Mouse (Mus musculus) lung, postnatal 36 days (tissue): Measurements from ENCODE around the gene Clk3.

Source experiments
- DNase-seq: peaks from one replicate; pipeline ENCODE4 v3.0.0; 2022; ENCODE audit warnings: mixed read lengths

The Clk3 gene

GRCm38 (mm10) chr9:57769539-57770069, 3.9 kb upstream of the Clk3 start:
- DNase-seq: no peak

- no peak for DNase-seq
Observed at GRCm38 (mm10) chr9:57767231-57767630, 1.6 kb upstream of the Clk3 start.

DNA sequence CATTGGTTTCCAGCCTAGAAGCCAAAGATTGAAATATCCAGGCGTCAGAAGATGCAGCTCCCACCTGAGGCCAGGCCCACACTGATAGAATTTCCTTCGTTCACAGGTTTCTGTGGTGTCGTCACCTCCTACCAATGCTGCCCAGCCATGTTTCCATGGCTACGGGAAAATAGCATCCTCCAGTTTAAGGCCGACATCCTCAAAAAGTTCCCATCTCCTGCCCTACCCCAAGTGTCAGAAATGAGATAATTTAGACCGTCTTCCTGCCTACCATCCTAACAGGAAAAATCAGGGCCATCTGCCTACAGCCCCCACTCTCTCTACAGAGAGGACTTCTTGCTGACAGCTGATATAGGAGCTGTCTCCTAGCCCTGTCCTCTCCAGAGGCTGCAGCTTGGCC, 771 bp upstream of the Clk3 start:
- DNase-seq: no peak

- peak; percentile 94 for DNase-seq
Observed at GRCm38 (mm10) chr9:57764974-57765363, 691 bp downstream of the Clk3 start.

GRCm38 (mm10) chr9:57764147-57764973, 1.3 kb downstream of the Clk3 start:
- peak; percentile 67 for DNase-seq

GRCm38 (mm10) chr9:57762563-57762991, 3.1 kb downstream of the Clk3 start:
- peak; percentile 80 for DNase-seq

DNA sequence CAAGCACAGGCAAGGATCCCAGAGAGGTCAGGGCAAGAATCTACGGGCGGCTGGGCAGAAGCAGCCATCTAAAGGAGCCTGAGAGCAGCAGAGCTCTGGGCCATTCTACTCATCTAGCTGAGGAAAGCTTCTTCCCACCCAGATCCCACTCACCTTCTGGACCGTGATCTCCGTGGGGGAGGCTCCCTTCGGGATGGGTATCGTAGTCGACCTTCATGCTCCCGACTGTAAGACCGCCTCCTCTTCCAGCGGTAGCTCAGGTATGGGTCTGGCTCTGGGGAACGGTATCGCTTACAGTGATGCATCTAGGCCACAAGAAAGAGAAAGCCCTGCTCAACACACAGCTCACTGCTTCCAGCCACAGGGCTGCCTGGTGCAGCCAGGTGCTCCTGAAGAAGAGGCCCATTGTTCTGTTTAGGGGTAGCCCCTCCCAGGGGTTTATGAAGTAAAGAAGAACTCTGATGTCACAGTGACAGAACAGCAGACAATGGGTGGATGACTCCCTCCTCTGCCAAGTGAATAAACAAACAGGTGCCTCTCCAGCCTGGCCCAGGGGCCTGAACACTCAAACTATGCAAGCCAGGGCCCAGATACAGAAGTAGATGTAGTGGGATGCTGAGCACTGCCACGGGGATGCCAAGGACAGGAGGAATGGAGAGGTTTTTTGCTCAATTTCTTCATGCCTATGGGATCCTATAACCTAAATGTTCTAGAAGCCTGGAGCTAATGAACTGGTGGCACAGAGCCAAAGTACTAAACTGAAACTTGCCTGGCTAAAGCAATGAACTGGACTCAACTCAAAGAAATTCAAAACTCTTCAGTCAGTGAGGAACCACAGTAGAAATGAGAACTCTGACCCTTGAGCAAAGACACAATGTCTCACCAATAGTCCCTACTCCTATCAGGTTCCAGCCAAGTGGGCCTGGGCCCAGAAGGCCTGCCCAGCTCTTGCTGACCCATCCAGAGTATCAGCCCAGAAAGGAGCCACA, 3.8 kb downstream of the Clk3 start:
- DNase-seq: peak; percentile 39

- DNase-seq: no peak
Observed at GRCm38 (mm10) chr9:57760416-57761146, 5.1 kb downstream of the Clk3 start.

DNA sequence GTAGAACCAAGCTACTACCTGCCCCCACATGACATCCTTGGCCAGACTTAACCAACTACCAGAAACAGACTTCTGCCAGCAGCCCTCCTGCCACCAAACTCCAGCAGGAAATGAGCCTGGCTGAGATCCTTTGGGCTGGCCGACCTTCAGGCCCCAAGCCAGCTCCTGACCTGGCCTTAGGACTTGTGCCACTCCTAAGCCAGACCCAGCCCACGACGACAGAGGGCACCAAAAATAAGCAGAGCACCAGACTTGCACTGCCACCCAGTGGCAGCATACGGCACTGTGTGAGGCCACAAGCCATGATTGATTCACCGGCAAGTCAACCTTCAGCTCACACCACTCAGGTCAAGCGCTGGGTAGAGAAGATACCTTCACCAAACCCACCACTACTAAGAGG, 6.4 kb downstream of the Clk3 start:
- peak; percentile 92 for DNase-seq

DNA sequence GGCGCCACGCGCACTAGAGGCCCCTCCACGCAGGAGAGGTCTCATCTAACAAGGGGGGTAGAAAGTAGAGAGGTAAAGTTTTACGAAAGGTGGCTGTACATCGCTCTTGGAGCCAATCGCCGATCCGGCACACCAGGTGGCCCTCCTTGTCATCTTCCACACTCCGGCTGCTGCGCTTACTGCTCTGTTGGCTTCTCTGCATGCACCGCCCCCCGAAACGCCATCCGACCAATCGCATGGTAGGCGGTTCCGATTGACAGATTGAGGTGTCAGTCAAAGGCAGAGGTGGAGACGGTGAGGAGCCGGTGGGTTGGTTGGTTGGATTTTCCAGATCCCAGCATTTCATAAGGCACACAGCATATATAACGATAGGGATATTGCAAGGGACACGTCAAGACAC, 7.1 kb downstream of the Clk3 start:
- no peak for DNase-seq

DNA sequence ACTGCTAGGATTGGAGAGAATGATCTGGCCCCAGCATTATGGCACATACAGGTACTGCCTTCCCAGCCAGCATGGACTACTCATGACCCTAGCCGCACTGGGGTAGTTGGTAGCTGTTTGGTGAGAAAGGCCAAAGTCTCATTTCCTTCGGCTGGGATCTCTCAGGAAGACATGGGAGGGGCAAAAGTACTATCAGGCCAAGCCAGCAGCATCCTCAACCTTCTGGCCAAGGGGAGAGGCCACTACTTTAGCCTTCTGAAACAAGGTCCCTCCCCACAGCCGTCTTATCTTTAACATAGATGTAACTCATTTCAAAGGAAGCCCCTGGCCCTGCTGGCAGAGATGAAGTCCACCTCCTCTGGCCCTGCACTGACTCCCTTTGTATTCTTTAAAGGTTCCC, 8.1 kb downstream of the Clk3 start:
- DNase-seq: peak; percentile 64

- DNase-seq: no peak
Observed at GRCm38 (mm10) chr9:57750901-57751300, 14.8 kb downstream of the Clk3 start.

DNA sequence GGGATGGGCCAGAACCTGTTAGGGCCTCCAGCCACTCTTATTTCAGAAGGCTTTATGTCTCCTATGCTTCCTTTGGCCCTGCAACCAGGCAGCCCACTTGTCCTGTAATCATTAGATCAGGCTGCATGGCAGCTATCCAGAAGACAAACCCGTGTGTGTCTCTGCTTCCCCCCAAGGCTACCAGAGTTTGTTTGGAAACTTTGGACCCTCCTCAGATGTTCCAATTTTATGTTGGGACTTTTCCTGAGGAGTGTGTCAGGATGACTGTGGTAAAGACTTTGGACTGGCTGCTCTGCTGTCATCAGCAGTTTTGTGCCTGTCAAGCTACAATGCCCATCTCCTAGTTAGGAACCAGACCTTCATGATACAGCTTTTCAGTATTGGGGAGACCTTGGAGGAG, 16.8 kb downstream of the Clk3 start:
- DNase-seq: no peak

DNA sequence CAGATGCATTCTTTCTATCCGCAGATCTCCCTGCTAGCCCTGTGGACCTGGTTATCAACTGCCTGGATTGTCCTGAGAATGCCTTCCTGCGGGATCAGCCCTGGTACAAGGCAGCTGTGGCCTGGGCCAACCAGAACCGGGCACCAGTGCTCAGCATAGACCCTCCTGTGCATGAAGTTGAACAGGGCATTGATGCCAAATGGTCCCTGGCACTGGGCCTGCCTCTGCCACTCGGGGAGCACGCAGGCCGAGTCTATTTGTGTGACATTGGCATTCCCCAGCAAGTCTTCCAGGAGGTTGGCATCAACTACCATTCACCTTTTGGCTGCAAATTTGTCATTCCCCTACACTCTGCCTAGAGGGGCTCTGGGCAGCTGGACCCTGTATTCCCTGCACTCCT, 17.5 kb downstream of the Clk3 start:
- DNase-seq: no peak

DNA sequence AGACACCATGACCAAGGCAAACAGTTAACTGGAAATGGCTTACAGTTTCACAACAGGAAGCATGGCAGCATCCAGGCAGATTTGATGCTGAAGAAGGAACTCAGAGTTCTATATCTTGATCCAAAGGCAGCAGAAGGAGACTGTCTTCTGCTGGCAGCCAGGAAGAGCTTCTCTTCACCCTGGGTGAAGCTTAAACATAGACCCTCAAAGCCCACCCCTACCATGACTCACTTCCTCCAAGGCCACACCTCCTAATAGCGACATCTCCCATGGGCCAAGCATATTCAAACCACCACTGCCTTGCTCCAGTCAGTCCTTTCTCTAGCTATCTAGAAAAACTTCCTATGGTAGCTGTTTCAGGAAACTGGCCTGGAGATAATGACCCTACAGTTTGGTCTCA, 18.6 kb downstream of the Clk3 start:
- no peak for DNase-seq

GRCm38 (mm10) chr9:57744462-57745091, 21.1 kb downstream of the Clk3 start:
- DNase-seq: peak; percentile 72

GRCm38 (mm10) chr9:57739863-57740262, 25.8 kb downstream of the Clk3 start:
- DNase-seq: no peak

DNA sequence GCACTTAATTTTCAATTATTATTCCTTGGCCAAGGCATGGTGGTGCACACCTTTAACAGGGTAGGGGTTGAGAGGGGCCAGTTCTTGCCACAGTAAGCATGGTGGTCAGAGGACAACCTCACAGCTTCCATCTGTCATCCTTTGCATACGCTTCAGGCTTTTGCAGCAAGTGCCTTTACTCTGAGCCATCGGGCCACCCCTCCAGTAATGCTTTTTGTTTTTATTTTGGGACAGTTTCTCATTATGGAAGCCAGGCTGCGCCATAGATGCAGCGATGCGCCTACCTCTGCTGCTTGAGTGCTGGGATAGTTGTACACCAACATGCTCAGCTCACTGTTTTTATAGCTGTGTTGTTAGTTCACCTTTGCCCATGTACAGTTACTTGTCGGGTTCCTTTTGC, 32.1 kb downstream of the Clk3 start:
- DNase-seq: no peak

DNA sequence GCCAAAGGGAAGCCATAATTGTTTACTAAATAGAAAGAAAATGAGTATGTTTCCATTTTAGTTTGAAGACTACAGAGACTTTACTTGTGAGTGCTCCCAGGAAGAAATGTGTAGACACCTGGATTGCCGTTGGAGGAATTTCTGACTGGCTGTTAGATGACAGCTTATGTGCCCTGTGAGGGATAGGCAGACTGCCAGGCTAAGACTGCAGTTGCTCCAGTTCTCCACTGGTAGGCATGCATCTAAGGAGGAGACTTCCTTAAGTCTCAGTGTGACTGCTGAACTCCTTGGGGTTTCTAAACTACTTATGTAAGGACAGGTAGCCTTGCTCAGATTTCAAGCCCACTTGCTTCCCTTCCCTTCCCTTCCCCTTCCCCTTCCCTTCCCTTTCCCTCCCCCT, 37.3 kb downstream of the Clk3 start:
- DNase-seq: no peak

GRCm38 (mm10) chr9:57724701-57725100, 41.0 kb downstream of the Clk3 start:
- no peak for DNase-seq

GRCm38 (mm10) chr9:57723796-57724195, 41.9 kb downstream of the Clk3 start:
- DNase-seq: no peak

DNA sequence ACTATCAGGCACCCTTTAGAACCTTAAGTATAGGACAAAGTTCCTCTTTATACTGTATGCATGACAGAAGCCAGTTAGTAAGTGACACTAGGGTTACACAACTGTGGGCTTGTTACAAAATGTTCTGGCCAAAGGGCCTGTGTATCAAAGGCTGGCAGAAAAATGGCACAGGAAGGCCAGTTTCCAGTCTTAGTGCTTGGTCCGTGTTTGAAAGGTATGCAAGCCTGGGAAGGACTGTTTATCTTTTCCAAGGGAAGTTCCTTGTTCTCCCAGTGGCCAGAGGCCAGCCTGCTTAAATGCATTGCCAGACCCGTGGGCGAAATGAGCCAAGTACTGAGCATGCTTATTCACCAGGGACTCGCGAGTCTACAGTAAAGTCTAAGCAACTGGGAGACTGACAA, 42.3 kb downstream of the Clk3 start:
- peak; percentile 93 for DNase-seq
